Mouse (Mus musculus): ENCODE measurements around the gene 1700020A23Rik. TPM values are rescaled to one million over a fixed set of nuclear protein-coding genes. Genes with fewer than 3 reads are reported as not detected.

1700020A23Rik gene
- polyA plus RNA-seq, 1 experiment from 2014 or later: not detected

GRCm38 (mm10) chr2:130439840-130440480 is 34.9 kb downstream of the 1700020A23Rik start:
- 91% methylated on average over 4 of the region's 4 CpGs for WGBS
- no peak for ATAC-seq (ENCODE audit: low FRiP score, low read depth)
- H3K27me3 ChIP-seq: no peaks in the 10 kb centered on the region
- H3K9me3 ChIP-seq: no peaks in the 10 kb centered on the region
- peaks cover 77% of the 10 kb centered on the region for H3K36me3 ChIP-seq
- no peak overlapping the region for H3K9ac ChIP-seq
- H3K4me3 ChIP-seq: no peak overlapping the region
- no peak overlapping the region for H3K27ac ChIP-seq
- H3K4me2 ChIP-seq (replicated peaks): no peak overlapping the region
- H3K4me1 ChIP-seq: no peaks in the 10 kb centered on the region

DNA sequence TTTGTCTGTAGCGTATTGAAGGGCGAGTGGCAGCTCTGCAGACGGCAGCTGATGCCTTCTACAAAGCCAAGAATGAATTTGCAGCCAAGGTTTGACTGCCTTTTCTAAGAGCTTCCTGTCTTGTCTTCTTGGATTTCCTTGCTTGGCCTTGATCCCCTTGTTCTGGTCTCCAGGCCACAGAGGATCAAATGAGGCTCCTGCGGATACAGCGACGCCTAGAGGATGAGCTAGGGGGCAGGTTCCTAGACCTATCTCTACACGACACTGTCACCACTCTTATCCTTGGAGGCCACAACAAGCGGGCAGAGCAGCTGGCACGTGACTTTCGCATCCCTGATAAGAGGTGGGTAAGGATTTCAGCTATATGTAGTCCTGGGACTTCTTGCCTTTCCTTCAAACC is 37.1 kb downstream of the 1700020A23Rik start:
- no peak overlapping the region for H3K4me2 ChIP-seq (replicated peaks)
- WGBS: 89% methylated on average over 10 of the region's 10 CpGs
- no peak overlapping the region for H3K9ac ChIP-seq
- no peak overlapping the region for H3K4me3 ChIP-seq
- H3K9me3 ChIP-seq: no peaks in the 10 kb centered on the region
- no peak for ATAC-seq (ENCODE audit: low FRiP score, low read depth)
- no peaks in the 10 kb centered on the region for H3K4me1 ChIP-seq
- no peak overlapping the region for H3K27ac ChIP-seq
- H3K36me3 ChIP-seq: peaks cover 80% of the 10 kb centered on the region
- H3K27me3 ChIP-seq: no peaks in the 10 kb centered on the region

DNA sequence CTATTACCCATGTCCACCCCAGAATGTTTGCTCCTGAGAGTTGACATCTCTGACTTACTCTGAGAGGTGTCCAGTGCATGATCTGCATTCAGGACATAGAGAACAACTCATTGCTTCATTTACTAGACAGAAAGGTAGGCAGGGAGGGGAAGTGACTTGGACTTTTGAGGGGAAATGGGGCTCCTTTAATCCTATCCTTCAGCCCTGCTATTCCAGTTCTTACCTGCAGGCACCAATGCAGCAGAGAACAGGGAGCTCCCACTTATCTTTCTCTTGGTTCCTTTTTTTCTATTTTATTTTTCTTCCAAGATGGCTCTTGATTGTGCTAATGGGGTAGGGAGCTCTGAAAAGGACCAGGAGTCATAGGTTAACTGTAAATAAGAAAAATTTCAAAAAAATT is 43.4 kb downstream of the 1700020A23Rik start:
- Histone ChIP-seq H3K4me2 (replicated peaks) (no peak overlapping the region), H3K4me1 (peaks cover 26% of the 10 kb centered on the region), H3K4me3 (no peak overlapping the region), H3K36me3 (peaks cover 17% of the 10 kb centered on the region), H3K9ac (no peak overlapping the region), H3K27ac (no peak overlapping the region), H3K9me3 (no peaks in the 10 kb centered on the region), H3K27me3 (peaks cover 12% of the 10 kb centered on the region)
- no peak for ATAC-seq (ENCODE audit: low FRiP score, low read depth)

GRCm38 (mm10) chr2:130449021-130449793 is 44.1 kb downstream of the 1700020A23Rik start:
- peak; percentile 24 for ATAC-seq (ENCODE audit: low FRiP score, low read depth)
- H3K9me3 ChIP-seq: no peaks in the 10 kb centered on the region
- WGBS: 7% methylated on average over 17 of the region's 17 CpGs
- H3K27me3 ChIP-seq: peaks cover 12% of the 10 kb centered on the region
- H3K4me2 ChIP-seq (replicated peaks): peak overlapping the region; percentile 78
- peak overlapping the region; percentile 92 for H3K9ac ChIP-seq
- H3K36me3 ChIP-seq: peaks cover 10% of the 10 kb centered on the region
- no peak overlapping the region for H3K27ac ChIP-seq
- H3K4me1 ChIP-seq: peaks cover 29% of the 10 kb centered on the region
- peak overlapping the region; percentile 87 for H3K4me3 ChIP-seq

GRCm38 (mm10) chr2:130449794-130450433 is 44.9 kb downstream of the 1700020A23Rik start, which contains the start of gene Ptpra:
Gene Ptpra, plus strand, starts transcription at chr2:130450278.
- Histone ChIP-seq H3K4me3 (peak within 1 kb of the TSS; percentile 87), H3K4me2 (replicated peaks) (peak within 1 kb of the TSS; percentile 78), H3K9me3 (no peaks in the 10 kb centered on the region), H3K9ac (peak within 1 kb of the TSS; percentile 92), H3K27ac (peak within 1 kb of the TSS; percentile 77), H3K4me1 (peaks cover 29% of the 10 kb centered on the region), H3K36me3 (0 out of 2 replicates have a peak, but pooled peaks cover 4% of the 10 kb centered on the region), H3K27me3 (peaks cover 12% of the 10 kb centered on the region)
- under 1% methylated on average over 22 of the region's 50 CpGs for WGBS
- peak; percentile 97 for ATAC-seq (ENCODE audit: low FRiP score, low read depth)

- H3K36me3 ChIP-seq: no peaks in the 10 kb centered on the region
- H3K4me3 ChIP-seq: peak overlapping the region; percentile 87
- peak; percentile 88 for ATAC-seq (ENCODE audit: low FRiP score, low read depth)
- H3K27ac ChIP-seq: peak overlapping the region; percentile 77
- H3K4me2 ChIP-seq (replicated peaks): peak overlapping the region; percentile 78
- peaks cover 12% of the 10 kb centered on the region for H3K27me3 ChIP-seq
- peaks cover 29% of the 10 kb centered on the region for H3K4me1 ChIP-seq
- under 1% methylated on average over 47 of the region's 47 CpGs for WGBS
- H3K9me3 ChIP-seq: no peaks in the 10 kb centered on the region
- peak overlapping the region; percentile 92 for H3K9ac ChIP-seq
Measured at GRCm38 (mm10) chr2:130450434-130450796, 45.4 kb downstream of the 1700020A23Rik start.

DNA sequence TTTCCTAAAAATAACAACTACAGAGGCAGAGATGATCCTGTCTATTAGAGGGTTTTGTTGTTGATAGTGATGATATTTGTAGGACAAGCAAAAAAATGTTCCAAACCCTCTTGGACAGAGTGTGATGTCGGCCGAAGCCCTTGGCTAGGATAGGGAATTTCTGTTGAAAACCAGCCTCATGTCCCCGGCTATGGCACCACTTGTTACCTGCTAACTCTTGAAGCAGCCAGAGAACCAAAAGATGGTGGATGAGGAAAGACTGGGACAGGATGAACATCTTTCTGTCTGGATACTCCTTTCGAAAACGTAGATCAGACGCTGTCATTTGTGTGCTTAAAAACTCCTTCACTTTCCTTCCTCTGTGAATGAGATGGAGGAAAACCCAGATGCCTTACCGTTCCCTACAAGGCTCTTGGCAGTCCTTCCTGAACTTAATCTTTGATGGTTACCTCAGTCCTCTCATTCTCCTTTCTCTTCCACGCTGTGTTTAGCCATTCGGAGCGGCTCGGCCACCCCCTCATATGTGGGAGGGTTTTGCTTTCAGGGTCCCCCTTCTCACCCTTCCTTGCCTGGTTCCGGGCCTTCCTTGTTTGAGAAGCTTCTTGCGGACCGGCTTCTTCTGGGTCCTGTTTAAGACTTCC is 46.1 kb downstream of the 1700020A23Rik start:
- Histone ChIP-seq H3K36me3 (no peaks in the 10 kb centered on the region), H3K4me3 (peak overlapping the region; percentile 87), H3K9me3 (no peaks in the 10 kb centered on the region), H3K9ac (peak overlapping the region; percentile 92), H3K4me2 (replicated peaks) (peak overlapping the region; percentile 78), H3K4me1 (peaks cover 29% of the 10 kb centered on the region), H3K27ac (no peak overlapping the region), H3K27me3 (peaks cover 12% of the 10 kb centered on the region)
- 68% methylated on average over 14 of the region's 14 CpGs for WGBS
- no peak for ATAC-seq (ENCODE audit: low FRiP score, low read depth)

- Histone ChIP-seq H3K4me1 (peaks cover 29% of the 10 kb centered on the region), H3K36me3 (no peaks in the 10 kb centered on the region), H3K27ac (no peak overlapping the region), H3K9ac (peak overlapping the region; percentile 92), H3K9me3 (no peaks in the 10 kb centered on the region), H3K4me3 (peak overlapping the region; percentile 87), H3K27me3 (peaks cover 12% of the 10 kb centered on the region), H3K4me2 (replicated peaks) (peak overlapping the region; percentile 78)
- 65% methylated on average over 3 of the region's 3 CpGs for WGBS
- ATAC-seq (ENCODE audit: low FRiP score, low read depth): no peak
Measured at GRCm38 (mm10) chr2:130451727-130452090, 46.6 kb downstream of the 1700020A23Rik start.

GRCm38 (mm10) chr2:130452266-130452665 is 47.2 kb downstream of the 1700020A23Rik start:
- Histone ChIP-seq H3K36me3 (no peaks in the 10 kb centered on the region), H3K27me3 (peaks cover 12% of the 10 kb centered on the region), H3K27ac (no peak overlapping the region), H3K4me2 (replicated peaks) (no peak overlapping the region), H3K4me3 (no peak overlapping the region), H3K4me1 (peaks cover 29% of the 10 kb centered on the region), H3K9me3 (no peaks in the 10 kb centered on the region), H3K9ac (no peak overlapping the region)
- 63% methylated on average over 2 of the region's 2 CpGs for WGBS
- ATAC-seq (ENCODE audit: low FRiP score, low read depth): no peak

- H3K9ac ChIP-seq: no peak overlapping the region
- peaks cover 6% of the 10 kb centered on the region for H3K27me3 ChIP-seq
- H3K4me1 ChIP-seq: peaks cover 29% of the 10 kb centered on the region
- no peak overlapping the region for H3K4me3 ChIP-seq
- ATAC-seq (ENCODE audit: low FRiP score, low read depth): no peak
- H3K27ac ChIP-seq: no peak overlapping the region
- H3K36me3 ChIP-seq: no peaks in the 10 kb centered on the region
- H3K9me3 ChIP-seq: no peaks in the 10 kb centered on the region
- H3K4me2 ChIP-seq (replicated peaks): 0 out of 2 replicates have a peak overlapping the region, but pooled peaks have one; percentile 9
- WGBS: 58% methylated on average over 6 of the region's 6 CpGs
Measured at GRCm38 (mm10) chr2:130453421-130453820, 48.4 kb downstream of the 1700020A23Rik start.

- H3K9me3 ChIP-seq: no peaks in the 10 kb centered on the region
- WGBS: 89% methylated on average over 6 of the region's 6 CpGs
- ATAC-seq (ENCODE audit: low FRiP score, low read depth): no peak
Measured at GRCm38 (mm10) chr2:130454748-130455370, 49.8 kb downstream of the 1700020A23Rik start.

More at GRCm38 (mm10) chr2:130454748-130455370, 49.8 kb downstream of the 1700020A23Rik start:
- H3K4me3 ChIP-seq: no peak overlapping the region
- H3K27ac ChIP-seq: no peak overlapping the region
- no peak overlapping the region for H3K9ac ChIP-seq
- H3K4me1 ChIP-seq: peaks cover 21% of the 10 kb centered on the region
- no peaks in the 10 kb centered on the region for H3K27me3 ChIP-seq
- no peak overlapping the region for H3K4me2 ChIP-seq (replicated peaks)
- no peaks in the 10 kb centered on the region for H3K36me3 ChIP-seq

Data from limb, embryonic 13.5 days (tissue).